Mouse (Mus musculus) liver, adult 2 months (tissue): Measurements from ENCODE around the gene Cep112. TPM values are rescaled to one million over a fixed set of nuclear protein-coding genes. Genes with fewer than 3 reads are reported as not detected.

Experiments
- DNase-seq: peaks from one replicate; pipeline ENCODE4 v3.0.0-alpha.2; 2011; ENCODE audit warnings: low read depth, low spot score; ENCODE audit errors: extremely low read depth
- H3K27ac ChIP-seq: fragments of 200-500 bp; replicated peaks from 2 replicates; pipeline ENCODE4 v1.5.1; 2012; ENCODE audit warnings: low read depth, mild to moderate bottlenecking, control low read depth, inconsistent platforms, low read length; ENCODE audit not compliant: insufficient read depth
- H3K27me3 ChIP-seq: fragments of 200-500 bp; 2 replicates; pipeline ENCODE4 v1.6.1; 2012; ENCODE audit warnings: mild to moderate bottlenecking, moderate library complexity, low read length, inconsistent platforms; ENCODE audit not compliant: control insufficient read depth, insufficient read depth
- H3K36me3 ChIP-seq: fragments of 200-500 bp; 2 replicates; pipeline ENCODE4 v1.6.1; 2012; ENCODE audit warnings: low read length, inconsistent platforms; ENCODE audit not compliant: control insufficient read depth, insufficient read depth
- H3K4me1 ChIP-seq: fragments of 200-500 bp; 2 replicates; pipeline ENCODE4 v1.6.1; 2011; ENCODE audit warnings: low read length; ENCODE audit not compliant: control insufficient read depth, insufficient read depth
- H3K4me3 ChIP-seq: fragments of 200-500 bp; 2 replicates; pipeline ENCODE4 v1.5.1; 2011; ENCODE audit warnings: low read depth, mild to moderate bottlenecking, control low read depth, low read length, moderate library complexity; ENCODE audit not compliant: insufficient read depth
- H3K79me2 ChIP-seq: fragments of 200-500 bp; 2 replicates; pipeline ENCODE4 v1.6.1; 2012; ENCODE audit warnings: inconsistent platforms, mild to moderate bottlenecking, low read length, moderate library complexity; ENCODE audit not compliant: control insufficient read depth, insufficient read depth
- H3K9ac ChIP-seq: fragments of 200-500 bp; 2 replicates; pipeline ENCODE4 v1.6.1; 2012; ENCODE audit warnings: low read depth, mild to moderate bottlenecking, control low read depth, inconsistent platforms, low read length
- CTCF ChIP-seq: fragments of 200-500 bp; IDR thresholded peaks from 2 replicates; pipeline ENCODE4 v1.5.1; 2011; ENCODE audit warnings: low read depth, low read length, control low read depth
- POLR2A ChIP-seq: fragments of 200-500 bp; IDR thresholded peaks from 2 replicates; pipeline ENCODE4 v1.6.1; 2011; ENCODE audit warnings: low read length, control low read depth; ENCODE audit not compliant: insufficient read depth; ENCODE audit errors: extremely low read depth
- WGBS: fragments of 180-500 bp; shearing (Covaris S2); methylation state at CpG from one replicate; pipeline ENCODE4 v1.1.7; 2018; 5-methylcytosine and 5-hydroxymethylcytosine counted together
- polyA plus RNA-seq: library from polyadenylated mRNA; depleted of rRNA; stranded (reverse); fragments of >200 nt; gene quantifications from 2 replicates; pipeline ENCODE4 v1.2.3, GENCODE M21; 2012
- total RNA-seq: library from RNA; depleted of rRNA; stranded (reverse); fragments of >200 nt; gene quantifications from 2 replicates; pipeline ENCODE4 v1.2.3, GENCODE M21; 2014

Gene Cep112
- total and polyA plus RNA-seq, 2 experiments, result 0.21 to 0.65 TPM

GRCm38 (mm10) chr11:108757626-108758430 lies 332.8 kb downstream of the Cep112 start:
- H3K4me3 ChIP-seq, result no peak overlapping the region
- H3K4me1 ChIP-seq, result peaks cover 2% of the 10 kb centered on the region
- no peak overlapping the region for H3K27ac ChIP-seq
- WGBS, result 72% methylated on average over 6 of the region's 6 CpGs
- no peak for DNase-seq
- no peaks in the 10 kb centered on the region for H3K79me2 ChIP-seq
- no peaks in the 10 kb centered on the region for H3K36me3 ChIP-seq
- H3K27me3 ChIP-seq, result no peaks in the 10 kb centered on the region
- H3K9ac ChIP-seq, result no peak overlapping the region
- TF ChIP-seq CTCF (no peak), POLR2A (no peak)

- TF ChIP-seq CTCF (no peak), POLR2A (no peak)
- DNase-seq, result no peak
These were observed 345.1 kb downstream of the Cep112 start for GRCm38 (mm10) chr11:108770064-108770463.

GRCm38 (mm10) chr11:108774019-108774670 lies 349.2 kb downstream of the Cep112 start:
- H3K9ac ChIP-seq, result no peak overlapping the region
- H3K4me1 ChIP-seq, result no peaks in the 10 kb centered on the region
- 89% methylated on average over 6 of the region's 6 CpGs for WGBS
- no peak overlapping the region for H3K4me3 ChIP-seq
- no peak for TF ChIP-seq CTCF
- no peak for TF ChIP-seq POLR2A
- no peaks in the 10 kb centered on the region for H3K27me3 ChIP-seq
- H3K79me2 ChIP-seq, result no peaks in the 10 kb centered on the region
- no peak for DNase-seq
- H3K27ac ChIP-seq, result no peak overlapping the region
- H3K36me3 ChIP-seq, result no peaks in the 10 kb centered on the region

More at GRCm38 (mm10) chr11:108770064-108770463, 345.1 kb downstream of the Cep112 start:
- Histone ChIP-seq H3K27ac (no peak overlapping the region), H3K9ac (no peak overlapping the region), H3K4me3 (no peak overlapping the region), H3K4me1 (no peaks in the 10 kb centered on the region), H3K79me2 (no peaks in the 10 kb centered on the region), H3K36me3 (no peaks in the 10 kb centered on the region), H3K27me3 (no peaks in the 10 kb centered on the region)
- 76% methylated on average over 3 of the region's 3 CpGs for WGBS

DNA sequence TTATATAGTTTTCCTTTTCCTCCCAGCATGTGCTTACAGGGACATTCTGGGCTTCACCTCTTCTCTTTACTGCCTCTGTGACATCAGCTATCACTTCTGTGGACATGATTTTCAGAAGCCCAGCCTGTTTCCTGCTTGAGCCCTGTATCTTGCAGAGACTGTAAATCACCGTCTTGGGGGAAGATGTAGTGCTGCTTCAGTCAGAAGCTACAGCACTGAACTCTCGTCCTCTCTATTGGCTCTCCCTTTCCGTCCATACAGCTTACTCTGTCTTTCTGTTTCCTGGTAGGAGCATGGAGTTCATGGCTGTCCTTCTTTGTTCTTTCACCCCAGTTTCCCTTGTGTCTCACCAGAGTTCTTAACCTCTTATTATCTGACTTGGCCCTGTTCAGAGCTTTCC lies 352.2 kb downstream of the Cep112 start:
- DNase-seq, result no peak
- Histone ChIP-seq H3K27me3 (no peaks in the 10 kb centered on the region), H3K4me3 (no peak overlapping the region), H3K4me1 (no peaks in the 10 kb centered on the region; the same call in 1 of the 2 replicates), H3K36me3 (no peaks in the 10 kb centered on the region), H3K9ac (no peak overlapping the region), H3K27ac (no peak overlapping the region), H3K79me2 (no peaks in the 10 kb centered on the region)
- 81% methylated on average over 3 of the region's 3 CpGs for WGBS
- no peak for TF ChIP-seq CTCF
- TF ChIP-seq POLR2A, result no peak

DNA sequence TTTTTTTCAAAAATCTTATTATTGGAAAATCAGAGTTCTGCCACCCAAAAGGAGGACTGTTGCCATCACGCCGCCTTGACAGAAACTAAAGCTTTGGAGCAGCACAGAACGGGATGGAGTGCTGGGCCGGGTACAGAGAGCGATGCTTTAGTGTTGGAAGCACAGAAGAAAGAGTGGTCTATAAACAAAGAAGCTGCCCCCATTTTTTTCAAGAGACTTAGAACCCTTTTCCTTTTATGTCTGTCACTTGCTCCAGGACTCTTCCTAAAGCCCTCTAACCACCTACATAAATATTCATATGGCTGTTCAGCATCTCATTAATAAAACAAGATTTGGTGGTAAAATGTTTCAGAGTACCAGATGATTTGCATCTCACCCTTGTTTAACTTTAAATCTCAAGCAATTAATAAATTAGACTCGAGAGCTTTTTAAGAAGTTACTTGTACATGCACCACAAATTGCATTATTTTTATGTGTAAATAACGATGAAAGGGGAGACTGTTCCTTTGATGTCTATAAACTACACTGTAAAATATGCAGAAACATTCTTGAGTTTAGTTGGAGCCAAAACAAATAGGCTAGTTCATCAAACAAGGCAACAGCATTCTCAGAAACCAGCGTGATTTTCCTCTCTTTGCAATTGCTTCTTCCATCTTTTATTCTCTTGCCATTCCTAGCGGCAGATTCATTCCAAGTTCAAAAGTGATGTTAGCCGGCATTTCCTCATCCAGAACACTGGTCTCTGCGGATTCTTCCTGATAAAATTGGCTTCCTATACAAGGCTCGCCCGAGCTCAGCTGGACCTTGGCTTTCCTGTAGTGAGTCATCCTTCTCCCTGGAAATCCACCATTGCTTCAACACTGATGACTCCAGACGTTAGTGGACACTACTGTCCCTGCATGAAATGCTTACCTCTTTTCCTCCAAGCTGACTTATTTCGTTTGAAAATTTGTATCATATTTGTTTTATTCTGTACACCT lies 355.6 kb downstream of the Cep112 start:
- Histone ChIP-seq H3K36me3 (no peaks in the 10 kb centered on the region), H3K4me1 (no peaks in the 10 kb centered on the region; the same call in 1 of the 2 replicates), H3K4me3 (no peak overlapping the region), H3K79me2 (no peaks in the 10 kb centered on the region), H3K27me3 (no peaks in the 10 kb centered on the region), H3K27ac (no peak overlapping the region), H3K9ac (no peak overlapping the region)
- TF ChIP-seq CTCF (no peak), POLR2A (no peak)
- no peak for DNase-seq
- 75% methylated on average over 15 of the region's 15 CpGs for WGBS
